Mouse (Mus musculus) neural tube, embryonic 14.5 days (tissue): ENCODE results near the gene Zkscan7. TPM values are rescaled to one million over a fixed set of nuclear protein-coding genes. Genes with fewer than 3 reads are reported as not detected.
"Not testable (repeated sequence)": the region's sequence is repeated elsewhere in the genome, so short reads cannot be mapped to it uniquely, and the experiment has no call there.

ENCODE experiments used
- ATAC-seq: fragments of 200-750 bp; cut with Nextera tagmentation; 2 replicates; pipeline ENCODE4 v1.8.0; 2017; ENCODE audit warnings: low read depth, mild to moderate bottlenecking, moderate TSS enrichment, moderate library complexity
- H3K27ac ChIP-seq: fragments of 300-500 bp; sonication (generic); 2 replicates; pipeline ENCODE4 v1.5.1; 2014; ENCODE audit warnings: low read depth, mild to moderate bottlenecking, control low read depth, low read length, moderate library complexity, mixed read lengths
- H3K27me3 ChIP-seq: fragments of 300-500 bp; sonication (generic); 2 replicates; pipeline ENCODE4 v1.6.1; 2014; ENCODE audit warnings: low read length; ENCODE audit not compliant: control insufficient read depth, insufficient read depth
- H3K36me3 ChIP-seq: fragments of 300-500 bp; sonication (generic); 2 replicates; pipeline ENCODE4 v1.6.1; 2014; ENCODE audit warnings: low read length, mixed read lengths; ENCODE audit not compliant: control insufficient read depth, insufficient read depth
- H3K4me1 ChIP-seq: fragments of 300-500 bp; sonication (generic); 2 replicates; pipeline ENCODE4 v1.6.1; 2014; ENCODE audit warnings: low read length; ENCODE audit not compliant: control insufficient read depth, insufficient read depth
- H3K4me2 ChIP-seq: fragments of 300-500 bp; sonication (generic); 2 replicates; pipeline ENCODE4 v1.6.1; 2014; ENCODE audit warnings: mild to moderate bottlenecking, low read depth, low read length, control low read depth
- H3K4me3 ChIP-seq: fragments of 300-500 bp; sonication (generic); 2 replicates; pipeline ENCODE4 v1.5.1; 2014; ENCODE audit warnings: low read depth, low read length, control low read depth, mixed read lengths
- H3K9ac ChIP-seq: fragments of 300-500 bp; sonication (generic); replicated peaks from 2 replicates; pipeline ENCODE4 v1.6.1; 2014; ENCODE audit warnings: low read depth, mild to moderate bottlenecking, control low read depth, low read length, mixed read lengths
- H3K9me3 ChIP-seq: fragments of 300-500 bp; sonication (generic); 2 replicates; pipeline ENCODE4 v1.6.1; 2016; ENCODE audit warnings: low read length; ENCODE audit not compliant: control insufficient read depth
- WGBS: fragments of 180-500 bp; shearing (Covaris S2); extraction: QIAGEN DNeasy Blood & Tissue Kit; methylation state at CpG from one replicate; pipeline ENCODE4 v1.1.7; 2014; 5-methylcytosine and 5-hydroxymethylcytosine counted together
- polyA plus RNA-seq: library from polyadenylated mRNA; unstranded; fragments of >200 nt; fragmentation: Nextera tagmentation; extraction: Ambion mirVana; gene quantifications from 2 replicates; pipeline ENCODE4 v1.2.1, GENCODE M21; 2014

Zkscan7 gene
- polyA plus RNA-seq, 1 experiment from 2014 or later: 3.1 TPM

- Histone ChIP-seq H3K4me2 (no peak overlapping the region), H3K27me3 (no peaks in the 10 kb centered on the region), H3K9ac (no peak overlapping the region), H3K36me3 (peaks cover 84% of the 10 kb centered on the region), H3K4me3 (no peak overlapping the region), H3K9me3 (no peaks in the 10 kb centered on the region), H3K4me1 (no peaks in the 10 kb centered on the region), H3K27ac (no peak overlapping the region)
- no peak for ATAC-seq
- WGBS: 95% methylated on average over 7 of the region's 7 CpGs
Observed at GRCm38 (mm10) chr9:122854526-122854925, 31.0 kb upstream of the Zkscan7 start.

GRCm38 (mm10) chr9:122855141-122855540 is 30.3 kb upstream of the Zkscan7 start:
- not testable (repeated sequence) for H3K9me3 ChIP-seq, H3K4me2 ChIP-seq, H3K4me3 ChIP-seq, H3K27ac ChIP-seq, H3K9ac ChIP-seq, ATAC-seq, H3K27me3 ChIP-seq, H3K4me1 ChIP-seq
- 100% methylated on average over 2 of the region's 7 CpGs for WGBS
- H3K36me3 ChIP-seq: peaks cover 84% of the 10 kb centered on the region

GRCm38 (mm10) chr9:122855617-122856016 is 29.9 kb upstream of the Zkscan7 start:
- no peak overlapping the region for H3K27ac ChIP-seq
- WGBS: 98% methylated on average over 4 of the region's 4 CpGs
- H3K4me3 ChIP-seq: no peak overlapping the region
- H3K9ac ChIP-seq: no peak overlapping the region
- H3K4me2 ChIP-seq: no peak overlapping the region
- no peaks in the 10 kb centered on the region for H3K27me3 ChIP-seq
- peaks cover 83% of the 10 kb centered on the region for H3K36me3 ChIP-seq
- ATAC-seq: no peak
- no peaks in the 10 kb centered on the region for H3K9me3 ChIP-seq
- no peaks in the 10 kb centered on the region for H3K4me1 ChIP-seq

- Histone ChIP-seq H3K27ac (no peak overlapping the region), H3K9me3 (no peaks in the 10 kb centered on the region), H3K4me3 (no peak overlapping the region), H3K4me2 (no peak overlapping the region), H3K9ac (no peak overlapping the region), H3K27me3 (no peaks in the 10 kb centered on the region), H3K4me1 (no peaks in the 10 kb centered on the region), H3K36me3 (peaks cover 84% of the 10 kb centered on the region)
- ATAC-seq: no peak
- 97% methylated on average over 3 of the region's 3 CpGs for WGBS
Observed at GRCm38 (mm10) chr9:122856716-122857115, 28.8 kb upstream of the Zkscan7 start.

DNA sequence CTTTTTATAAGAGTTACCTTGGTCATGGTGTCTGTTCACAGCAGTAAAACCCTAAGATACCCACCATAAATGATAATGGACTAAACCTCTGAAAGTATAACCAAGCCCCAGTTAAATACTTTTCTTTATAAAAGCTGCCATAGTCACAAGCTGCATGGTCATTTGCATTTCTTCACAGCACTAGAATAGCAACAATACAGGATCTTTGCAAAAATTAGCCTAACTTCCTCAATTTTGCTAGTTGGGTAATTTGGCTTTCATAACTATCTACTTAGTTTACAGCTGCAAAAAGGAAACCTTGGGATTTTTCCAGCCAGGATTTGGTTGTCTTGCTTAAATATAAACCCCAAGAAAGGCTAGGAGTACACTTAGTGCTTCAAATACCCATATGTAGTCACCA is 24.7 kb upstream of the Zkscan7 start:
- no peaks in the 10 kb centered on the region for H3K27me3 ChIP-seq
- H3K36me3 ChIP-seq: peaks cover 55% of the 10 kb centered on the region
- no peaks in the 10 kb centered on the region for H3K9me3 ChIP-seq
- H3K4me3 ChIP-seq: no peak overlapping the region
- H3K9ac ChIP-seq: no peak overlapping the region
- H3K4me1 ChIP-seq: peaks cover 9% of the 10 kb centered on the region
- H3K4me2 ChIP-seq: no peak overlapping the region
- ATAC-seq: no peak
- no peak overlapping the region for H3K27ac ChIP-seq

DNA sequence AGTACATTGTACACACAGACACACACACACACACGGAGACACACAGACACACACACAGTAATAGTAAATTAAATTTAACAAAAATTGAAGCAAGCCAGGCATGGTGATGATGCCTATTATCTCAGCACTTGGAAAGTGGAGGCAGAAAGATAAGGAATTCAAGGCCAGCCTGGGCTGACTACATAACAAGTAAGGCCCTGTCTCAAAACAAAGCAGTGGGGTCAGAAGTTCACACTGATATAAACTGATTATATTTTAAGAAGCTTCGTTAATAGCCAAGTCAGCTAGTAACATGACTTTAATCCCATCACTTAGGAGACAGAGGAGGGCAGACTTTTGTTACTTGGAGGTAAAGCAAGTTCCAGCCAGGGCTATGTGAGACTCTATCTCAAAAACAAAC is 21.8 kb upstream of the Zkscan7 start:
- H3K4me2 ChIP-seq: no peak overlapping the region
- peaks cover 9% of the 10 kb centered on the region for H3K4me1 ChIP-seq
- no peak for ATAC-seq
- H3K9ac ChIP-seq: no peak overlapping the region
- no peak overlapping the region for H3K4me3 ChIP-seq
- no peaks in the 10 kb centered on the region for H3K27me3 ChIP-seq
- H3K36me3 ChIP-seq: peaks cover 29% of the 10 kb centered on the region
- no peaks in the 10 kb centered on the region for H3K9me3 ChIP-seq
- WGBS: 92% methylated on average over 2 of the region's 2 CpGs
- H3K27ac ChIP-seq: no peak overlapping the region

DNA sequence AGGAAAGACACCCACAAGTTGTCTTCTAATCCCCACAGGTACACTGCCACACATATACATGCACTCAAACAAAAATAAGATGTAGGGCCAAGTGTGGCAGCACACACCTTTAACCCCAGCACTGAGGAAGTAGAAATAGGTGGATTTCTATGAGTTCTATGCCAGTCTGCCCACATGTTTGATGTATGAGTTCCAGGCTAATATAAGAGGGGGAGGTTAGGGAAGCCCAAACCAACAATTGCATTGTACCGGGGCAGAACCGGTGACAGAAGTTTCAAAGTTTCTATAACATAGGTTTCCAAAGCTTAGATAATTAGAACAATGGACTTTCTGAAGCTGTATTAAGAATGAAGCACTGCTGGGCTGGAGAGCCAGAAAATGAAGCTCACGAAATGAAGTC is 20.6 kb upstream of the Zkscan7 start:
- WGBS: 65% methylated on average over 3 of the region's 3 CpGs
- peak overlapping the region; percentile 77 for H3K9ac ChIP-seq
- H3K36me3 ChIP-seq: peaks cover 20% of the 10 kb centered on the region
- no peak overlapping the region for H3K27ac ChIP-seq
- H3K4me2 ChIP-seq: peak overlapping the region; percentile 65
- H3K4me1 ChIP-seq: peaks cover 9% of the 10 kb centered on the region
- H3K27me3 ChIP-seq: no peaks in the 10 kb centered on the region
- peak overlapping the region; percentile 76 for H3K4me3 ChIP-seq
- H3K9me3 ChIP-seq: no peaks in the 10 kb centered on the region
- ATAC-seq: no peak

DNA sequence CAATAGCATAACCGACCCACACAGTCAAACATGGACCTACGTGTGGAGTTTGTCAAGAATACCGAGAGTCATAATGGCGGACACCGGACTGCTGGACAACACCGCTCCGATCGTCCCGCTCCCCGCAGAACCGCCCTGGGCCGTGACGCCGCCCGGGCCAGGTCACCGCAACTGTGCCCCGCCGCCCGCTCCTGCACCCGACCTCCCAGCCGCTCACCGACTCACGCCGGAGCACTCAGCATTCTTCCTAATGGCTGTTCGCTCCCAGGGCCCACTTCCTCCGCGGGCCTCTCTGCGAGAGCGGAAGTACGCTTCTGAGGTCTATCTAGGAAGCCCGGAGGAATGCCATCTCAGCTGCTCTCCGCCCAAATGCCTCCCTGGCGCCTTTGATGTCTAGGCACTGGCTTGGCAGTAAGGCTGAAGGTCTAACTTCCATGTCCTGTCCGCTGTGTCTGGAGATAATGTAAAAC is 19.8 kb upstream of the Zkscan7 start, which contains the start of gene Zfp445:
Zfp445 (minus strand) TSS at position 310 of the 470 bp plus-strand sequence.
- H3K36me3 ChIP-seq: peaks cover 17% of the 10 kb centered on the region
- peak within 1 kb of the TSS; percentile 77 for H3K9ac ChIP-seq
- H3K27ac ChIP-seq: peak within 1 kb of the TSS; percentile 70
- H3K4me3 ChIP-seq: peak within 1 kb of the TSS; percentile 76
- no peaks in the 10 kb centered on the region for H3K9me3 ChIP-seq
- H3K4me2 ChIP-seq: peak within 1 kb of the TSS; percentile 65
- no peaks in the 10 kb centered on the region for H3K27me3 ChIP-seq
- H3K4me1 ChIP-seq: peaks cover 9% of the 10 kb centered on the region
- ATAC-seq: peak; percentile 95
- WGBS: under 1% methylated on average over 34 of the region's 34 CpGs

DNA sequence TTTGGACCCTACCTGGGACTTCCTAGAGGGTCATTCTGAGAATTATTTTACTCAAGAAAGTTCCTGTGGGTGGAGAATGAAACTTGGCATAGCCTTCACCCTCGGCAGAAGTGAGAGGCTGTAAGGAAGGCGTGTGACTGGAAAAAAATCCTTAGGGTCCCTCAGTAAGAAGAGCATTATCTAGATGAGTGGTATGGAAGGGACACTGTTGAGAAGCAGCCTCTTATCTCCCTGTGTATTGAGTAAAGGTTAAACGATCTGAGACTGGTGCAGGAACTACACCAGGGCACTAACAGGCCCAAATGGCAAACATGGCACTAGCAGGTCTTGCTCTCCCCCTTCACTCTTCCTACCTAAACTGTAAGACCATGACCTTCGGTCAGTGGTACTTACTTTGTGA is 19.3 kb upstream of the Zkscan7 start:
- 95% methylated on average over 4 of the region's 4 CpGs for WGBS
- Histone ChIP-seq H3K27me3 (no peaks in the 10 kb centered on the region), H3K4me3 (peak overlapping the region; percentile 76), H3K4me2 (peak overlapping the region; percentile 65; the same call in 1 of the 2 replicates), H3K4me1 (peaks cover 9% of the 10 kb centered on the region), H3K9ac (no peak overlapping the region), H3K9me3 (no peaks in the 10 kb centered on the region), H3K27ac (no peak overlapping the region), H3K36me3 (peaks cover 12% of the 10 kb centered on the region)
- peak; percentile 42; the same call in 1 of the 2 replicates for ATAC-seq
